Mouse (Mus musculus) CH12.LX (cell line): ENCODE data around the gene Scarb1. TPM values are rescaled to one million over a fixed set of nuclear protein-coding genes. Genes with fewer than 3 reads are reported as not detected.

ENCODE experiments used
- DNase-seq: peaks from one replicate; pipeline ENCODE4 v3.0.0-alpha.2; 2013; ENCODE audit errors: extremely low read depth
- H3K27ac ChIP-seq: 2 replicates; pipeline ENCODE4 v1.5.1; 2012; ENCODE audit warnings: low read depth, mild to moderate bottlenecking, control low read depth, moderate library complexity; ENCODE audit not compliant: insufficient read depth
- H3K27me3 ChIP-seq: replicated peaks from 2 replicates; pipeline ENCODE3; 2012; ENCODE audit warnings: inconsistent platforms
- H3K36me3 ChIP-seq, 2 experiments: replicated peaks in 1 of 2; 2 replicates each; pipeline versions ENCODE3 to v1.6.1; 2012; ENCODE audit warnings: inconsistent platforms in 1 of 2, low read length in 1 of 2, mild to moderate bottlenecking in 1 of 2, mixed read lengths in 1 of 2, moderate library complexity in 1 of 2; ENCODE audit not compliant: control insufficient read depth in 1 of 2, insufficient read depth in 1 of 2
- H3K4me1 ChIP-seq, 2 experiments: 2 replicates each; pipeline ENCODE4 v1.6.1; 2012; ENCODE audit warnings: inconsistent platforms in 1 of 2, moderate library complexity in 1 of 2; ENCODE audit not compliant: insufficient read depth in 2 of 2, control insufficient read depth in 1 of 2
- H3K4me2 ChIP-seq: 2 replicates; pipeline ENCODE4 v1.6.1; 2012; ENCODE audit warnings: low read depth, mild to moderate bottlenecking, control low read depth; ENCODE audit not compliant: poor library complexity, insufficient read depth, severe bottlenecking
- H3K4me3 ChIP-seq, 3 experiments: fragments of 150-350 bp in 1 of 3; sonication (generic) in 1 of 3; replicated peaks in 1 of 3; 2 replicates each; pipeline versions ENCODE3 to v1.5.1; 2011 to 2012; ENCODE audit warnings: low read depth in 2 of 3, low read length in 2 of 3, mild to moderate bottlenecking in 2 of 3, moderate library complexity in 2 of 3, control low read depth in 1 of 3, improper control_type of control experiment in 1 of 3, inconsistent platforms in 1 of 3, mixed read lengths in 1 of 3; ENCODE audit not compliant: poor library complexity in 1 of 3
- H3K79me2 ChIP-seq: replicated peaks from 2 replicates; pipeline ENCODE4 v1.6.1; 2012; ENCODE audit warnings: mild to moderate bottlenecking, moderate library complexity; ENCODE audit not compliant: control insufficient read depth, poor library complexity, insufficient read depth, severe bottlenecking; ENCODE audit errors: extremely low read depth
- H3K9ac ChIP-seq: 2 replicates; pipeline ENCODE4 v1.6.1; 2012; ENCODE audit warnings: low read depth, mild to moderate bottlenecking, control low read depth, moderate library complexity; ENCODE audit not compliant: insufficient read depth
- H3K9me3 ChIP-seq: replicated peaks from 2 replicates; pipeline ENCODE3; 2012; ENCODE audit warnings: low read length, inconsistent platforms, mixed read lengths
- BHLHE40 ChIP-seq: IDR thresholded peaks from 2 replicates; pipeline ENCODE4 v1.6.1; 2011; ENCODE audit warnings: mild to moderate bottlenecking, low read depth, low read length, improper control_type of control experiment
- CHD2 ChIP-seq: IDR thresholded peaks from 2 replicates; pipeline ENCODE4 v1.6.1; 2011; ENCODE audit warnings: low read length, improper control_type of control experiment
- E2F4 ChIP-seq: IDR thresholded peaks from 2 replicates; pipeline ENCODE4 v1.6.1; 2011; ENCODE audit warnings: low read depth, low read length, improper control_type of control experiment; ENCODE audit not compliant: insufficient replicate concordance
- EP300 ChIP-seq: IDR thresholded peaks from 2 replicates; pipeline ENCODE4 v1.6.1; 2011; ENCODE audit warnings: low read length, improper control_type of control experiment
- ETS1 ChIP-seq: conservative IDR thresholded peaks from 2 replicates; pipeline ENCODE4 v1.6.1; 2012; ENCODE audit warnings: low read depth, mild to moderate bottlenecking, inconsistent platforms, low read length, improper control_type of control experiment, moderate library complexity
- GABPA ChIP-seq: IDR thresholded peaks from 2 replicates; pipeline ENCODE4 v1.6.1; 2012; ENCODE audit warnings: low read depth, low read length, improper control_type of control experiment, inconsistent platforms; ENCODE audit not compliant: insufficient replicate concordance
- HCFC1 ChIP-seq: IDR thresholded peaks from 2 replicates; pipeline ENCODE4 v1.6.1; 2012; ENCODE audit warnings: low read depth, mild to moderate bottlenecking, inconsistent platforms, low read length, improper control_type of control experiment
- IRF4 ChIP-seq: IDR thresholded peaks from 2 replicates; pipeline ENCODE4 v1.6.1; 2014; ENCODE audit warnings: low read depth, mild to moderate bottlenecking, inconsistent platforms, low read length, improper control_type of control experiment
- JUND ChIP-seq: conservative IDR thresholded peaks from 2 replicates; pipeline ENCODE4 v1.6.1; 2011; ENCODE audit warnings: low read depth, low read length, improper control_type of control experiment
- KAT2A ChIP-seq: IDR thresholded peaks from 2 replicates; pipeline ENCODE4 v1.6.1; 2012; ENCODE audit warnings: low read length, improper control_type of control experiment, inconsistent platforms; ENCODE audit not compliant: insufficient replicate concordance
- MAFK ChIP-seq: IDR thresholded peaks from 2 replicates; pipeline ENCODE4 v1.6.1; 2011; ENCODE audit warnings: low read length, improper control_type of control experiment; ENCODE audit not compliant: insufficient replicate concordance
- MAZ ChIP-seq: IDR thresholded peaks from 2 replicates; pipeline ENCODE4 v1.6.1; 2012; ENCODE audit warnings: low read depth, mild to moderate bottlenecking, inconsistent platforms, low read length, improper control_type of control experiment, moderate library complexity
- MEF2A ChIP-seq: IDR thresholded peaks from 2 replicates; pipeline ENCODE4 v1.6.1; 2014; ENCODE audit warnings: low read depth, mild to moderate bottlenecking, inconsistent platforms, low read length, improper control_type of control experiment, borderline replicate concordance
- MXI1 ChIP-seq: IDR thresholded peaks from 2 replicates; pipeline ENCODE4 v1.6.1; 2011; ENCODE audit warnings: mild to moderate bottlenecking, low read depth, low read length, improper control_type of control experiment
- MYC ChIP-seq: IDR thresholded peaks from 2 replicates; pipeline ENCODE4 v1.6.1; 2011; ENCODE audit warnings: low read depth, mild to moderate bottlenecking, improper control_type of control experiment, low read length
- NRF1 ChIP-seq: IDR thresholded peaks from 2 replicates; pipeline ENCODE4 v1.6.1; 2014; ENCODE audit warnings: low read depth, mild to moderate bottlenecking, inconsistent platforms, low read length, improper control_type of control experiment, moderate library complexity
- RAD21 ChIP-seq: IDR thresholded peaks from 2 replicates; pipeline ENCODE4 v1.6.1; 2011; ENCODE audit warnings: low read depth, mild to moderate bottlenecking, low read length, improper control_type of control experiment, moderate library complexity
- SIN3A ChIP-seq: IDR thresholded peaks from 2 replicates; pipeline ENCODE4 v1.6.1; 2012; ENCODE audit warnings: low read length, improper control_type of control experiment, inconsistent platforms
- SMC3 ChIP-seq: IDR thresholded peaks from 2 replicates; pipeline ENCODE4 v1.6.1; 2011; ENCODE audit warnings: low read depth, low read length, improper control_type of control experiment
- TBP ChIP-seq: conservative IDR thresholded peaks from 2 replicates; pipeline ENCODE4 v1.6.1; 2011; ENCODE audit warnings: low read depth, low read length, improper control_type of control experiment
- TCF12 ChIP-seq: IDR thresholded peaks from 2 replicates; pipeline ENCODE4 v1.6.1; 2014; ENCODE audit warnings: low read depth, mild to moderate bottlenecking, inconsistent platforms, low read length, improper control_type of control experiment
- UBTF ChIP-seq: IDR thresholded peaks from 2 replicates; pipeline ENCODE4 v1.6.1; 2012; ENCODE audit warnings: low read depth, mild to moderate bottlenecking, inconsistent platforms, low read length, improper control_type of control experiment, moderate library complexity
- USF2 ChIP-seq: conservative IDR thresholded peaks from 2 replicates; pipeline ENCODE4 v1.6.1; 2011; ENCODE audit warnings: low read depth, low read length, improper control_type of control experiment
- ZMIZ1 ChIP-seq: IDR thresholded peaks from 2 replicates; pipeline ENCODE4 v1.6.1; 2012; ENCODE audit warnings: low read depth, mild to moderate bottlenecking, inconsistent platforms, low read length, improper control_type of control experiment
- dilution Hi-C: fragments of 300-500 bp; cut with MboI; formaldehyde crosslinking; loops from 2 replicates; pipeline ENCODE4 v1.14.3; 2020; ENCODE audit warnings: low sequenced_read_pairs; ENCODE audit not compliant: extremely low pct_unique_long_range_greater_than_20kb, extremely low pct_ligation_motif_present
- in situ Hi-C: fragments of 300-500 bp; cut with MboI; formaldehyde crosslinking; loops from 3 replicates; pipeline ENCODE4 v1.14.3; 2019; ENCODE audit warnings: low sequenced_read_pairs, low pct_ligation_motif_present, low pct_unique_long_range_greater_than_20kb, mixed read lengths
- polyA plus RNA-seq: library from polyadenylated mRNA; unstranded; fragments of >175 nt; gene quantifications from 2 replicates; pipeline ENCODE4 v1.2.1, GENCODE M21; 2012; ENCODE audit warnings: low read depth; ENCODE audit not compliant: insufficient read length
- total RNA-seq, 2 experiments: library from RNA; depleted of rRNA; stranded (reverse); fragments of 300-350 nt in 1 of 2; fragments of >200 nt in 1 of 2; gene quantifications; 2 replicates each; pipeline ENCODE4 v1.2.3; 2012 to 2014

Scarb1 gene
- total and polyA plus RNA-seq, 3 experiments = 11.6 to 24.7 (median 20.0) TPM

GRCm38 (mm10) chr5:125315110-125315509, 25.8 kb downstream of the Scarb1 start:
- no peaks in the 10 kb centered on the region for H3K4me1 ChIP-seq
- dilution Hi-C loops = no loop called here
- no peak overlapping the region for H3K27ac ChIP-seq

GRCm38 (mm10) chr5:125313991-125314390, 26.9 kb downstream of the Scarb1 start:
- Histone ChIP-seq H3K4me2 (no peak overlapping the region), H3K9ac (no peak overlapping the region), H3K79me2 (no peaks in the 10 kb centered on the region), H3K27me3 (no peaks in the 10 kb centered on the region), H3K36me3 (peaks cover 0 to 42% of the 10 kb centered on the region in 2 experiments), H3K9me3 (peaks cover 8% of the 10 kb centered on the region), H3K27ac (no peak overlapping the region), H3K4me3 (no peak overlapping the region), H3K4me1 (no peaks in the 10 kb centered on the region)
- no peak for DNase-seq
- in situ Hi-C loops = no loop called here
- TF ChIP-seq UBTF (no peak), MEF2A (no peak), JUND (no peak), MAZ (no peak), NRF1 (no peak), TBP (no peak), EP300 (no peak), GABPA (no peak), RAD21 (no peak), TCF12 (no peak), BHLHE40 (no peak), HCFC1 (no peak)
- dilution Hi-C loops = no loop called here

More at GRCm38 (mm10) chr5:125315110-125315509, 25.8 kb downstream of the Scarb1 start:
- H3K4me3 ChIP-seq = no peak overlapping the region
- H3K36me3 ChIP-seq = peaks cover 0 to 50% of the 10 kb centered on the region in 2 experiments
- H3K9ac ChIP-seq = no peak overlapping the region
- peaks cover 8% of the 10 kb centered on the region for H3K9me3 ChIP-seq
- H3K4me2 ChIP-seq = no peak overlapping the region
- no peak for TF ChIP-seq MAZ
- no peak for TF ChIP-seq GABPA
- no peak for TF ChIP-seq CHD2
- no peak for TF ChIP-seq ZMIZ1
- TF ChIP-seq E2F4 = no peak
- no peak for TF ChIP-seq MXI1
- TF ChIP-seq IRF4 = no peak
- no peak for TF ChIP-seq SMC3
- no peak for TF ChIP-seq TBP
- TF ChIP-seq SIN3A = no peak
- TF ChIP-seq ETS1 = no peak
- no peak for TF ChIP-seq MEF2A
- TF ChIP-seq KAT2A = no peak
- no peak for TF ChIP-seq USF2
- no peak for TF ChIP-seq MAFK
- no peak for TF ChIP-seq MYC
- H3K27me3 ChIP-seq = no peaks in the 10 kb centered on the region
- no peak for DNase-seq
- no peaks in the 10 kb centered on the region for H3K79me2 ChIP-seq
- in situ Hi-C loops = no loop called here
